Mouse (Mus musculus) C2C12 (cell line): ENCODE results near the gene Pfas. TPM values are rescaled to one million over a fixed set of nuclear protein-coding genes. Genes with fewer than 3 reads are reported as not detected.
A peak's percentile ranks its signal among the peaks of the same experiment; 100 is the strongest.
"Not testable (repeated sequence)": the region's sequence is repeated elsewhere in the genome, so short reads cannot be mapped to it uniquely, and the experiment has no call there.

Experiments used
- H3K27me3 ChIP-seq: one replicate; pipeline ENCODE4 v1.6.1; 2011; ENCODE audit not compliant: control insufficient read depth, insufficient read depth, insufficient read length
- H3K36me3 ChIP-seq: one replicate; pipeline ENCODE4 v1.6.1; 2011; ENCODE audit not compliant: control insufficient read depth, insufficient read depth
- H3K4me3 ChIP-seq: one replicate; pipeline ENCODE4 v1.5.1; 2011; ENCODE audit warnings: mild to moderate bottlenecking, control low read depth; ENCODE audit not compliant: poor library complexity, insufficient read depth, severe bottlenecking
- H3K79me2 ChIP-seq: one replicate; pipeline ENCODE4 v1.6.1; 2011; ENCODE audit not compliant: control insufficient read depth, insufficient read depth
- H3K79me3 ChIP-seq: one replicate; pipeline ENCODE4 v1.6.1; 2011; ENCODE audit warnings: low read depth, control low read depth
- H3ac ChIP-seq: one replicate; pipeline ENCODE3; 2011; ENCODE audit warnings: low read depth; ENCODE audit not compliant: control insufficient read depth, insufficient read length
- CEBPB ChIP-seq: IDR thresholded peaks from one replicate; pipeline ENCODE4 v1.6.1; 2011; ENCODE audit warnings: low read depth, mild to moderate bottlenecking, control low read depth, moderate library complexity
- CTCF ChIP-seq: IDR thresholded peaks from one replicate; pipeline ENCODE4 v1.5.1; 2011; ENCODE audit not compliant: control insufficient read depth, insufficient read depth, insufficient read length
- FOSL1 ChIP-seq: IDR thresholded peaks from one replicate; pipeline ENCODE4 v1.8.0; 2011; ENCODE audit warnings: mild to moderate bottlenecking, low read length; ENCODE audit not compliant: poor library complexity, insufficient read depth, severe bottlenecking
- MAX ChIP-seq: IDR thresholded peaks from one replicate; pipeline ENCODE4 v1.6.1; 2011; ENCODE audit warnings: mild to moderate bottlenecking, control low read depth
- MYOD1 ChIP-seq: IDR thresholded peaks from one replicate; pipeline ENCODE4 v1.6.1; 2011; ENCODE audit warnings: low read depth; ENCODE audit not compliant: control insufficient read depth, insufficient read length
- MYOG ChIP-seq: IDR thresholded peaks from one replicate; pipeline ENCODE4 v1.6.1; 2011; ENCODE audit not compliant: control insufficient read depth, insufficient read length; ENCODE audit errors: extremely low read depth
- USF1 ChIP-seq: IDR thresholded peaks from one replicate; pipeline ENCODE4 v1.6.1; 2011; ENCODE audit warnings: low read depth, mild to moderate bottlenecking, control low read depth, moderate library complexity
- polyA plus RNA-seq: library from polyadenylated mRNA; unstranded; fragments of >200 nt; fragmentation: generic; extraction: Trizol; gene quantifications from one replicate; pipeline ENCODE4 v1.2.1, GENCODE M21; 2012; ENCODE audit warnings: missing spikeins

Gene Pfas
- polyA plus RNA-seq, 1 experiment = 22.2 TPM

DNA sequence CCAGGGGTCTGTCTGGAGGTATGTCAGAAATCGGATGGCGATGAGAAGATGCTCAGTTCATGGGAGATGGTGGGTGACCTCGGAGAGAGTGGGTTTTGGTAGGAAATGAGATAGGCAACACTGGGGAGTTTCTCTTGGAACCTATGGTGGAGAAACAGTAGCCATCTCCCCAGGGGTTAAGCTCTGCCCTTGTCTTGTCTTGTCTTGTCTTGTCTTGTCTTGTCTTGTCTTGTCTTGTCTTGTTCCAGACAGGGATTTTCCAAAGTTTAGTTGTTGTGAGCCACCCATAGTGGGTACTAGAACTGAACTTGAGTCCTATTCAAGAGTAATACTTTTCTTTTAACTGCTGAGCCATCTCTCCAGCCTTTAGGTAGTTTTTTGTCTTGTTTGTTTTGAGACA, 18.3 kb upstream of the Pfas start:
- H3K4me3 ChIP-seq = no peak overlapping the region
- no peaks in the 10 kb centered on the region for H3K79me3 ChIP-seq
- no peaks in the 10 kb centered on the region for H3K79me2 ChIP-seq
- no peak overlapping the region for H3ac ChIP-seq
- no peak for TF ChIP-seq MAX
- TF ChIP-seq USF1 = no peak
- TF ChIP-seq MYOG = no peak
- no peak for TF ChIP-seq MYOD1
- no peak for TF ChIP-seq CEBPB
- TF ChIP-seq CTCF = no peak
- TF ChIP-seq FOSL1 = no peak
- H3K27me3 ChIP-seq = no peaks in the 10 kb centered on the region
- peaks cover 100% of the 10 kb centered on the region for H3K36me3 ChIP-seq

GRCm38 (mm10) chr11:69020691-69021090, 12.4 kb upstream of the Pfas start:
- no peaks in the 10 kb centered on the region for H3K27me3 ChIP-seq
- peaks cover 48% of the 10 kb centered on the region for H3K36me3 ChIP-seq
- no peak overlapping the region for H3K4me3 ChIP-seq
- H3K79me3 ChIP-seq = peaks cover 15% of the 10 kb centered on the region
- H3ac ChIP-seq = no peak overlapping the region
- peaks cover 43% of the 10 kb centered on the region for H3K79me2 ChIP-seq
- TF ChIP-seq MYOG (no peak), MYOD1 (no peak), MAX (no peak), CTCF (no peak), USF1 (no peak), CEBPB (no peak), FOSL1 (no peak)

GRCm38 (mm10) chr11:69016755-69017154, 8.5 kb upstream of the Pfas start:
- peaks cover 9% of the 10 kb centered on the region for H3K36me3 ChIP-seq

DNA sequence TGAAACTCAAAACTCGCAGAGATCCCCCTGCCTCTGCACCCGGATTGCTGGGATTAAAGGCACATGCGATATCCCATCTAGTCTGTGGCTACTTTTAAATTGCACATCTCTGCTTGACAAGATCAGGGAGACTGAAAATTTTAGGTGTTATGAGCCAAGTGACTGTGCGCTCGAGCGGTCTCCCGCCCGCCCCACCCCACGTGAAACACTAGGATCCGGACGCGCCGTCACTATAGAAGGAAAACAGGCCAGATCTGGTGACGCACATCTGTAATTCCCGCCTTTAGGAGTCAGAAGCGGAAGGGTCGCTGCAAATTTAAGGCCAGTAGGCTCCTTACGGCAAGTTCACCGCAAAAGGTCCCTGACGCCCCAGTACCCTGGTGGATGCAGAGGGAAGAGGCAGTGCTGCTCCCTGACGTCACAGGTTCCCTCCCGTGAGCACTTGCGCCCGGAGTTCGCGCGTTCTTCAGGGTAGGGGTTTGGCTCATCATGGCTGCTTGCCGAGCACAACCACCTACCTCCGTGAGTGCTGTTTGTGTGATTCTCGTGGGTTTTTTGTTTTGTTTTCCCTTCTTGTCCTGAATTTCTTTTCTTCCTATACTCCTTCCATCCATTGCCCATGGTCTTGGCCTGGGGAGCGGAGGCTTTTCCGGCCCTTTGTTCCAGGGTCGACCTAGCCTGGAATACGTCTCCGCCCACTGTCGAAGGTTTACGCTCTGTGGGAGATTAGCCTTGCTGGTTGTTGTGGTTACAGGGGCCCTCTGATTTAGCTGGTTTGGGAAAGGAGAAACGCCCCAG, 7.6 kb upstream of the Pfas start, which contains the start of gene Ctc1:
Gene Ctc1, plus strand, starts transcription at position 268 of the 798 bp plus-strand sequence.
- Histone ChIP-seq H3K79me2 (peaks cover 39% of the 10 kb centered on the region), H3K4me3 (peak within 1 kb of the TSS; percentile 55)
- TF ChIP-seq MYOD1 = no peak
- TF ChIP-seq CTCF = no peak
- no peak for TF ChIP-seq CEBPB
- TF ChIP-seq MAX = peak; percentile 79
- no peak for TF ChIP-seq FOSL1

More at GRCm38 (mm10) chr11:69016755-69017154, 8.5 kb upstream of the Pfas start:
- no peak for TF ChIP-seq CTCF
- no peak for TF ChIP-seq MYOD1
- TF ChIP-seq MAX = no peak
- no peak for TF ChIP-seq USF1
- no peak for TF ChIP-seq MYOG
- no peak for TF ChIP-seq FOSL1
- TF ChIP-seq CEBPB = no peak
- Histone ChIP-seq H3K27me3 (no peaks in the 10 kb centered on the region), H3ac (peak overlapping the region; percentile 79), H3K4me3 (peak overlapping the region; percentile 55), H3K79me3 (peaks cover 15% of the 10 kb centered on the region), H3K79me2 (peaks cover 43% of the 10 kb centered on the region)

GRCm38 (mm10) chr11:69012071-69012601, 3.9 kb upstream of the Pfas start:
- Histone ChIP-seq H3K79me2 (peaks cover 24% of the 10 kb centered on the region), H3K36me3 (no peaks in the 10 kb centered on the region), H3ac (peak overlapping the region; percentile 79), H3K27me3 (no peaks in the 10 kb centered on the region), H3K4me3 (peak overlapping the region; percentile 37), H3K79me3 (peaks cover 21% of the 10 kb centered on the region)
- TF ChIP-seq CTCF = no peak
- TF ChIP-seq MAX = peak; percentile 42
- TF ChIP-seq USF1 = no peak
- no peak for TF ChIP-seq CEBPB
- TF ChIP-seq FOSL1 = no peak

More for the DNA sequence above, 7.6 kb upstream of the Pfas start, which contains the start of gene Ctc1:
- Histone ChIP-seq H3K79me3 (peaks cover 15% of the 10 kb centered on the region), H3ac (peak within 1 kb of the TSS; percentile 79), H3K36me3 (peaks cover 3% of the 10 kb centered on the region), H3K27me3 (no peaks in the 10 kb centered on the region)

DNA sequence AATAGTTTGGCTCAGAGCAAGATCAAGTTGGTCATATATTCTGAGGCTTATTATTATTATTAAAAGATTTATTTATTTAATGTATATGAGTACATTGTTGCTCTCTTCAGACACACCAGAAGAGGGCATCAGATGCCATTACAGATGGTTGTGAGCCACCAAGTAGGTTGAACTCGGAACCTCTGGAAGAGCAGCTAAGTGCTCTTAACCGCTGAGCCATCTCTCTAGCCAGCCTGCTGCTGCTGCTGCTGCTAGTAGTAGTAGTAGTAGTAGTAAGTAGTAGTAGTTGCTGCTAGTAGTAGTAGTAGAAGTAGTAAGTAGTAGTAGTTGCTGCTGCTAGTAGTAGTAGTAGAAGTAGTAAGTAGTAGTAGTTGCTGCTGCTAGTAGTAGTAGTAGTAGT, 3.2 kb upstream of the Pfas start:
- H3ac ChIP-seq, H3K27me3 ChIP-seq, H3K36me3 ChIP-seq: not testable (repeated sequence)
- Histone ChIP-seq H3K79me2 (peaks cover 24% of the 10 kb centered on the region), H3K79me3 (peaks cover 21% of the 10 kb centered on the region), H3K4me3 (peak overlapping the region; percentile 37)
